Mouse (Mus musculus): ENCODE data around the gene Ddr1.
"Not testable (repeated sequence)": the region's sequence is repeated elsewhere in the genome, so short reads cannot be mapped to it uniquely, and the experiment has no call there.

Ddr1 gene

DNA sequence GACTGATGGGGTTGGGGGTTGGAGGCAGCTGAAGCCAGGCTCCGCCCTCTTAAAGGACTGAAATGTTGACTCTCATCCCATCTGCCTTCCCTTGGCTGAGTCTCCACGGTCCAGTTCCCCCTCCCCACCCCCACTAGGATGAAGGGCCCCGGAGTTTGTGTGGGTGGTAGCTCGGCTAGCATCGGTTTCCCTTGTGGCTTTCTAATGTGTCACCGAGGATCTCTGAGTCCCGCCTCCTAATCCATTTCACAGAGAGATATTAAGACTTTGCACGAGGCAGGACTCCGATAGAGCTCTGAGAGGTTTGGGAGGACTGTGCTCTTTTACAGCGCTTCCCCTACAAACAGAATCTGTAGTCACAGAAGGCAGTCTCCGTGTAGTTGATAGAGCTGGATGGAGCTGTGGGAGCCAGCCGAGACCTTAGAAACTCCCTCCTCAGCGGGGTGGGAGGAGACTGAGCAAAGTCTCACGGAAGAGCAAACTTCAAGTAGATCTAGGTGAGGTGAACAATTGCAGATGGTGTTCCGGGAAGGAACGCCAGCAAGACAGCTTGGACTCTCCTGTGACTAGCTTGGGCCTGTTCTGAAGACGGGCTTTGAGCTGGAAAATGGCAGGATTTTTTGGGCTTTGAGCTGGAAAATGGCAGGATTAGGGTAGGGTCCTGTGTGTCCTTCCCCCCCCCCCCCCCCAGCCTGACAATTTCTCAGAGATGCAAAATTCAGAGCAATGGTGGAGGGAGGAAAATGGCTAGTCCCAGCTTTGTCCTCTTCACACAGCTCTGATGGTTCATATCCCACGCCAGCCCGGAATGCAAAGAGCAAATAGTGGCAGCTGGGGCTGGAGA, at the start of gene Ddr1:
Gene Ddr1 (minus strand): TSS at position 1 of the 844 bp plus-strand sequence.
- DNase-seq (ENCODE audit: low spot score) = no peak

DNA sequence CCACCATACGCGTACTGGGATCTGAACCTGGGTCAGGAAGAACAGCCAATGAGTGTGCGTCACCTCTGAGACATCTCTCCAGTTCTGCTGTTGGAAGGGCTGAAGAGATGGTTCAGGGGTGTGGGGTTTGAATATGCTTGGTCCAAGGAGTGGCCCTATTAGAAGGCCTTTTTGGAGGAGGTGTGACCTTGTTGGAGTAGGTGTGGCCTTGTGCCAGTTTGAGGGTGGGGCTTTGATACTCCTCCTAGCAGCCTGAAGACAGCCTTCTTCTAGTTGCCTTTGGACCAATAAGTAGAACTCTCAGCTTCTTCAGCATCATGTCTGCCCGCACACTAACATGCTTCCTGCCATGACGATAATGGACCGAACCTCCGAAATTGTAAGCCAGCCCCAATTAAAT, 49.2 kb upstream of the Ddr1 start:
- DNase-seq (ENCODE audit: low spot score) = no peak

DNA sequence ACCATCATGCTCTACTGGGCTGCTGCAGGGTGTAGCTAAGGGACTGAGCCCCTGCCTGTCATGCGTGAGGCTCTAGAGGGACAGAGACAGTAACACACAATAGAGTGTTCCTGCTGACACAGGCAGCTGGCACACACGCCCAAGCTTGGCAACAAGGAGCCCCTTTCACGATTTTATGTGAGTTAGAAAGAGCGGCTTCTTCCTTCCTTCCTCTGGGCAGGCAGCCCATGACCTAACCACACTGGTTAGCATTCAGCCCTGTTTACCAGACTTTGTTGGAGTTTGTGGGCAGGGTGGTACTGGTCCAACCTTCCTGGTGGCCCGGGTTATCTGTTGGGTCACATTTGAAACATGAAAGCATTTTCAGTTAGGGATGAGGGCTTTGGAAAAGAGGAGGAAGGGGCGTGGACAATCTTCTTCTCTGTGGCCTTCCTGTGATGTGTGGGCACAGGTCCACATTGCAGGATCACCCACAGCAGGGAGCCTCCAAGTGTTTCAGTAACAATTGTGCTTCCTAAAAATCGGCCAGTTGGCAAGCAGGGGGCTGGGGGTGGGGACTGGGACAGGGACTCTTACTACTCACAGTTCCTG, 47.9 kb upstream of the Ddr1 start:
- DNase-seq (ENCODE audit: low spot score) = no peak

DNA sequence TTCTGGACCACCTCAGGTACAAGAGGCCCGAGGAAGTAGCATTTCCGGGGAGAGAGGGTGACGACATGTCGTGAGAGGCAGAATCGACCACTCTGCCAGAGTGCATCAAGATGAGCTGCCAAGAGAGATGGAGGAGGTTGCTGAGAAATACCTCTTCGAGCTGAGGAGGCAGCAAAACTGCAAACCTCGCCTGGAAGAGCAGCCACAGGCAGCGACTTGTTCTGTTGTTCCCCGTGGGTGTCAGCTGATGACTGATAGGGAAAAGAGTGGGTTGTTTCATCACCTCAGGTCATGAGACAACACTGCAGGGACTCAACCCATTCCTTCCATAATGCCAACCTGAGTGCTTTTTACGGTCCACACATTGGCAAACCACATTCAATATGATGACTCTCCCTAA, 45.3 kb upstream of the Ddr1 start:
- DNase-seq (ENCODE audit: low spot score) = no peak

DNA sequence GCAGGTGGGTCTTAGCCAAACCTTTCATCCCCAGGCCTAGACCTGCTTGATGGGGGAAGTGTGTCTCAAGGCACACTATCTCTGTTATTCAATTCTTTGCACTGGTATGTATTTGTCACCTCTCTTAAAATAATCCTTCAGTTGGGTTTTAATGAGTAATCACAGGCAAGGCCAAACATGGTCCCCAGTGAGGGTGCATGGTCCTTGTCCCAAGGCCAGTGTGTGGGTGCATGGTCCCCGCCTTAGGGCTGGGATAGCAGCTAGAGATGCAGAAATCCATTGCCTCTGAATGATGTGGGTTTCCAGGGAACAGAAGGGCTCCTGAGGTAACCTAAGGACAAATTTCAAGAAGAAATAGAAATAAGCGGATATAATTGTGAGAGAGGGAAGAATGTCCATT, 39.9 kb upstream of the Ddr1 start:
- DNase-seq (ENCODE audit: low spot score) = no peak

DNA sequence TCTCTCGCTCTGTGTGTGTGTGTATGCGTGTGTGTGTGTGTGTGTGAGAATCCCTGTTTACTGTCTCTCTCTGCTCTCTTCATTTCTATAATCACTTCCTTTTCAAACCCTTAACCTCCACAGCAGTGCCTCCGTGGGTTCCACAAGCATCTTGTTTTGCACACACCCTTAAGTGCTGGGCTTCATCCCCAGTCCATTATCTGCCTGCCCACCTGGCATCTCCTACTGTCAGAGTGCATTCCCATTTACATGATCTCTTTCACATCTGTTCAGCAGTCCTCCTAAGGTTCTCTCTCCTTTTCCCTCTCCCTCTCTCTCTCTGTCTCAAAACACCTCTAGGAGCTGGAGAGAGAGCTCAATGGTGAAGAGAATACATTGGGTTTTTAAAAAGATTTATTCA, 38.5 kb upstream of the Ddr1 start:
- no peak for DNase-seq (ENCODE audit: low spot score)

DNA sequence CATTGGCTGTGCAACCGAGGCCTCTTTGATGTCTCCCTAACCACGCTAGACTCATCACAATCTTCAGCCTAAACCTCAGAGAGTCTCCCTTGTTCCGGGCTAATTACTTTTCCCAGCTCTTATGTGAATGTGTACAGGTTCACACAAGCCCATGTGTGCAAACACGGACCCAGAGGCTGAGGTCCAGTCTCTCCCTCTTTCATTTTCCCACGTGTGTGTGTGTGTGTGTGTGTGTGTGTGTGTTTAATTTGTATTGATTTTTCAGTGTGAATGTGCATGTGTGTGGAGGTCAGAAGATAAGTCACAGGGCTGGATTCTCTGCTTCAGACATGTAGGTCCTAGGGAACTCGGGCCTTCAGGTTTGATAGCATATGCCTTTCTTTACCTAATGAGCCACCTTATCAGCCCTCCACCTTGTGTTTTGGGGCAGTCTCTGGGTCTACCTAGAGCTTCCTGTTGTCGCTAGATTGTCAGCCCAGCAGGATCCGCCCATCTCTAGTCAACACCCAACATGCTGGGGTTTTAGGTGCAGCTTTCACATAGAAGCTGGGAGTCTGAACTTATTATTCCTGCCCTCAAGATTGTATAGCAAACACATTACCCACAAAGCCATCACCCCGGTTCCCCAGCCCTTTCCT, 37.3 kb upstream of the Ddr1 start:
- no peak for DNase-seq (ENCODE audit: low spot score)

DNA sequence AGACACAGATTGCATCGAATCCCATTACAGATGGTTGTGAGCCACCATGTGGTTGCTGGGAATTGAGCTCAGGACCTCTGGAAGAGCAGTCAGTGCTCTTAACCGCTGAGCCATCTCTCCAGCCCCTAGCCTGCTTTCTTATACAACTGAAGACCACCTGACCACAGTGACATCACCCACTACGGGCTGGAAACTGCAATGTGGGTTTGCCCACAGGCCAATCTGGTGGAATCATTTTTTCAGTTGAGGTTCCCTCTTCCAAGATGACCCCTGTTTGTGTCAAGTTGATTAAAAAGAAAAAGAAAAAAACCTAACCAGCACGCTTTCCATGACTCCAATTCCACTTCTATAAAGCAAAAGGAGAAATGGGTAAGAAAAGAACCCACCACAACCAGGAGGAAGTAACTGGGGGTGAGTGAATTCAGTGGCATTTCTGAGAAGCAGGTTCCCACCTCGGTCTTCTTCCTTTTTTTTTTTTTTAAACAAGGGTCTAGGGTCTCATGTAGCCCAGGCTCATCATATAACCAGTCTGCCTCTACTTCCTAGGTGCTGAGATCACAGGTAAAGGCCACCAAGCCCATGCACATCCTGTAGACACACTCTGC, 36.0 kb upstream of the Ddr1 start:
- no peak for DNase-seq (ENCODE audit: low spot score)

DNA sequence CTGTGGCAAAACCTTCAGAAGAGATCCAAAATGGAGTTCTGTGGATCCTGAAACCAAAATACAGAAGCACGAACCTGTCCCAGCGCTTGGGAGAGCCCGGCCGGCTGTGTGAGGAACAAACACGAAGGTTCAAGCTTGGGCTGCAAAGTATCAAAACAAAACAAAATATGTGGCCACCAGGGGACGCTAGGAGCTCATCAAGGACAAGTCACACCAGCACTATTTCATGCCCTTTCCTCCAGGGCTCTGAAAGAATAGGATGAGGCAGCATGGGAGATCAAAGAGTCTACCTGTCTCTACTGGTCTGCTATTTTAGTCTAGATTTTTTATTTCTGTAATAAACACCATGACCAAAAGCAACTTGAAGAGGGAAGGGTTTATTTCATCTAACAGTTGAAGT, 35.3 kb upstream of the Ddr1 start:
- DNase-seq (ENCODE audit: low spot score) = peak; percentile 82

DNA sequence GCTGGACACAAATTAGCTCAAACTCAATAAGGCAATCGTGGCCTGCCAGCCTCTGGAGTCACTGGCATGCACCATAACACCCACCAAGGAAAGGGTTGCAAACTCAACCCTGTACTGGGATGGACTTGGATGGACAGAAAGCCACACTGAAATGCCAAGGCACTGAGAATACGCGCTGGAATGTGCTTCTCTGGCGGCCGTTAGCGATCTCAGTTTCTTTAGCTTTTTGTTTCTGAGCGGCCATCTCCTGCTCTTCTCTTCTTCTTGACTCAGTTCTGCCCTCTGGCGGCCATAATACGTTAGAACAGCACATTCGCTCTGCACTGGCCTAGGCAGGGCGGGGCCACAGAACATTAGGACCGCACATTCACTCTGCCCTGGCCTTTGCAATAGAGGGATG, 33.3 kb upstream of the Ddr1 start:
- DNase-seq (ENCODE audit: low spot score) = peak; percentile 73

DNA sequence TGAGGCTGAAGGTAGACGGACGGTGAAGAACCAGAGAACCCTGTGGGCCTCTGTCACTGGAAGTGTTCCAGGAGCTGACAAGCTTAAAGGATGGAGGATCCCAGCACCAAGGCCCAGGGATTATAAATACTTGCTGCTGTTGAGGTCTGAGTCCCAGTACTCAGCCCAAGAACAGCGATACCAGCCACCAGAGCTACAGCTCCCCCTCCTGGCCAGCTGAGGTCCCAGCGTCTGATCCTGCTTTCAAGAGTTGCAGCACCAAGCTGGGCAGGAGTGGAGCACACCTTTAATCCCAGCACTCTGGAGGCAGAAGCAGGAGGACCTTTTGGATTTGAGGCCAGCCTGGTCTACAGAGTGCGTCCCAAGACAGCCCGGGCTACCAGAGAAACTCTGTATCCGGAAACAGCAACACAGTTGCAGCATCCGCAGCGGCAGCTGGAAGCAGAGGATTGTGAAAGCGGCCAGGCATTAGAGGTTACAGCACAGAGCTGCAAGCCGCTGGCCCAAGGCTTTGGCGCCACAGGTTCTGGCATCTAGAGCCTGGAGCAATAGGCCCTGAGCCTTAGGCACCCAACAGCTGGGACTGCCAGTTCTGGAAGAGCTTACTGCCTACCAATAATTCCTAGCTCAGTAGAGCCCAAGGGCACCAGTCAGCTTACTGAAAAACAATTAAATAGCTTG, 32.0 kb upstream of the Ddr1 start:
- DNase-seq (ENCODE audit: low spot score) = peak; percentile 76

DNA sequence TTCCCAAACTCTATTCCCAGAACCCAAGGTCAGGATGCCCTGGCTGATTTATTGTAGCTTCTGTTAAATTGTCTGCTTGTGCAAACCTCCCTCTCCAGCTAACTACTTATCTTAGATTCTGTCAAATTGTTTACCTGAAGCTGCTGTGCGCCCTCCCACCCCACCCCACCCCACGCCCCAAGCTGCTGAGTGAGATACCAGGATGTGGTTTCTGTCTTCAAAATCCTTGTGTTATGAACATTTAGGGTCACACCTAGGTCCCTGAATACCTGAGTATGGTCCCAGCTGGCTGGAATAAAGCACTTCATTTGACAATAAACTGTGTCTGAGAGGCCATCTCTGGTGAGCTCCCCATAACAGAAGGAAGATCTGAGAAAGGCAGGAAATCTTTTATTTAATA, 30.1 kb upstream of the Ddr1 start:
- DNase-seq (ENCODE audit: low spot score) = no peak

DNA sequence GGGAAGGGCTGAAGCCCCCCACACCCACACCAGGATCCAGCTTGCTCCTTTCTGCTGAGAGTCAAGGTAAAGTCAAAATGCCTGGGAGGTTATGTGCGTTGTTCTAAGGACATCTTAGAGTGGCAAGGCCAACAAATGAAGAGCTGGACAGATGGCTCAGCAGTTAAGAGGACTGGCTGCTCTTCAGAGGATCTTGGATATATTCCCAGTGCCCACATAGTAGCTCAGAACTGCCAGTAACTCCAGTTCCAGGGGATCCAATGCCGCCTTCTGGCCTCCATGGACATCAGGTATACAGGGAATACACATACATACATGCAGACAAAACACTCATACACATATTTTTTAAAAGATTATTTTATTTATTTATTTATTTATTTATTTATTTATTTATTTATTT, 29.0 kb upstream of the Ddr1 start:
- DNase-seq (ENCODE audit: low spot score) = no peak

DNA sequence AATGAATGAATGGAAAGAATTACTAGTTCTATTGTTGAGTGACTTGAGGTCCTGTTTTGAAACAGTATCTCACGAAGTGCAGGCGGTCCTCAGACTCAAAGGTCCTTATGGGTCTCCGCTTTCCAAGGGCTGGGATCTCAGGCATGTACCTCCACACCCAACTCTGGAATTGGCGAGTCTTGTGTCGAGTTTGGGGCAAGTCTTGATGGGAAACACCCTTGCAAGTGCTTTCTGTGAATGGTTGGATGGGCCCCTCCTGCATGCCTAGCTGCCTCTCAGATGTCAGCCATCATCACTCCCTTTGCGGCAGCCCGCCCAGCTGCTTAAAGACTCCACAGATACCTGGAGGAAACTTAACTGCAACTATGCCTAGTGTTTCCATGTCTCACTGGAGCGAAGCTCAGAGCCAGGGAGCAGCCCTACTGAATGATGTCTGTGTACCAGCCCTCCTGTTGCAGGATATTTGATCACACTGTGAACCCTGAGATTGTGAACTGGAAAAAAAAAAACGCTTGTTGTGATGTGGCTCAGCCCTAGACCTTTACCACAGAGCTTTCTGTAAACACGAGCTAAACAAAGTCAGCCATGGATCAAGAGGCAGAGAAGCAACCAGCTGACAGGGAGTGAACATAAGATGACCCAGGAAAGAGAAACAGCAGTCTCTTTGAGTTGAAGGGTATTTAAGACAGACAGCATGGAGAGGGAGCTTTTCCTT, 27.2 kb upstream of the Ddr1 start:
- DNase-seq (ENCODE audit: low spot score) = no peak

DNA sequence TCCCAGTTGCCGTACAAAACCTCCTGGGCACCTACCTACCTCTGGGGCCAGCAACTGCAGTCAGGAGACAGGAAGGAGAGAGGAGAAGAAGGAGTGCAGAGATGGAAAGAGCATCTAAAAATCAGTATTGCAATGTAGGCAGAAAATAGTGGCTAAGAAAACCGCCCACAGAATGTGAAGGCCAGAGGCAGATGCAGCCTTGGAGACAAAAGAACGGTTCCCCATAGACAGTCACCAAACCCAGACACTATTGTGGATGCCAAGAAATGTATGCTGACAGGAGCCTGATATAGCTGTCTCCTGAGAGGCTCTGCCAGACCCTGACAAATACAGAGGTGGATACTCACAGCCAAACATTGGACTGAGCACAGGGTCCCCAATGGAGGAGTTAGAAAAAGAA, 25.7 kb upstream of the Ddr1 start:
- DNase-seq (ENCODE audit: low spot score) = not testable (repeated sequence)

DNA sequence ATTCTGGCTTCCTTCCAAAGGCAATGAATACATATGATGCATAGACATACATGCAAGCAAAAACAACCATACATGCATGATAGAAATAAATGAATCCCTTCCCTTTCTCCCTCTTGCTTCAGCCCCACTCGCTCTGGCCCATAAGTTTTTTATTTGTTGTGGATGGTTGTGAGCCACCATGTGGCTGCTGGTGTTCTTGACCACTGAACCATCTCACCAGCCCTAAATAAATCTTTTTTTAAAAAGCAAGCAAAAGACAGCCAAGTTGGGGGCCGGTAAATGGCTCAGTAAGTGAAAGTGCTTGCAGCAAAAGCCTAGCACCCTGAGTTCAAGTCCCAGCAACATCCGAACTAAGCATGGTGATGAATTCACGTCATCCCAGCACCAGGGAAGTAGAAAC, 24.4 kb upstream of the Ddr1 start:
- no peak for DNase-seq (ENCODE audit: low spot score)

DNA sequence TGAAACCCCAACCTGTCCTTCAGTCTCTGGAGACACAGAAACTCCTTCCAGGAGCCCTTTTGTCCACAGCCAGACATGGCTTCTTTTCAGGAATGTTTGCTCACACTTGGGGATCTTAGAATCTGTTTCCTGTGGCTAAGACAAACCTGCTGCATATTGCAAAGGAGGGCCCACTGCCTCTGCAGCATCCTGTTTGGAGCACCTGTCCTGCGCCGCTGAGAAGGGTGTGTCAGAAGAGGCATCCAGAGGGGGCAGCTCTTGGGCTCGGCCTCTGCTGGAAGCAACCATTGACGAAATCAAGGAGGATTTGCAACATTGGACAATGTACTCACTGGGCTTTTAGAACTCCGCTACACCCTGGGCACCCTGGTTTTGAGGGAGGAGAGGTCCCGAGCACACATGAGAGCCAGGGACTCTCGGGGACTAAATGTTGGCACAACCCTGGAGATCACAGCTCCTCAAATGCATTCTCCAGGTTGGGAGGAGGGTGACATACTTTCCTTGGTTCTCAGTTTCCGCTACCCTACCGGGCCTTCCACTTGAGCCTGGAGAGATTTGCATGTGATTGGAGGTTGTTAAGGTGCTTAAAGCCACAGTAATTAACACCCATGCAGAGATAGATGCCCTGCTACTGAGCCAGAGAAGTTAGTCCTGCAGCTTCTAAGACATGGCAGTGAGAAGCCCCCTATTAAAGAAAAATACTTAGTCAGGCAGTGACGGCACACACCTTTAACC, 23.2 kb upstream of the Ddr1 start:
- DNase-seq (ENCODE audit: low spot score) = no peak

DNA sequence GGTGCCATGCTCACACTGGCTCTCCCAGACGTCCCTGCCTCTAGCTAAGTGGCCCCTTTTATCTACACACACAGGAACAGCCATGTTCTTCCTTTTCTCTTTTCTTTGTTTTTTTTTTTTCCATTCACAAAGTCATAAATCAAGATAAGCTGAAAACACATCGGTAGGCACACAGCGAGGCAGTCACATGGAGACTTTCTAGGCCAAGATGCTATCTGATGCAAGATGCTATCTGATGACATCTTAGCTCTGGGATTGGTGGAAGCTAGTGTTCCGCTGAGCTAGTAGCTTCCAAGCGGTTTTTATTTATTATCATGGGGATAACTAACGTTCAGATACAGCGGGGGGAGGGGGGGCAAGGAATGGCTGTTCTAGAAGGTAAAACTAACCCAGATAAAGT, 22.6 kb upstream of the Ddr1 start:
- DNase-seq (ENCODE audit: low spot score) = no peak

DNA sequence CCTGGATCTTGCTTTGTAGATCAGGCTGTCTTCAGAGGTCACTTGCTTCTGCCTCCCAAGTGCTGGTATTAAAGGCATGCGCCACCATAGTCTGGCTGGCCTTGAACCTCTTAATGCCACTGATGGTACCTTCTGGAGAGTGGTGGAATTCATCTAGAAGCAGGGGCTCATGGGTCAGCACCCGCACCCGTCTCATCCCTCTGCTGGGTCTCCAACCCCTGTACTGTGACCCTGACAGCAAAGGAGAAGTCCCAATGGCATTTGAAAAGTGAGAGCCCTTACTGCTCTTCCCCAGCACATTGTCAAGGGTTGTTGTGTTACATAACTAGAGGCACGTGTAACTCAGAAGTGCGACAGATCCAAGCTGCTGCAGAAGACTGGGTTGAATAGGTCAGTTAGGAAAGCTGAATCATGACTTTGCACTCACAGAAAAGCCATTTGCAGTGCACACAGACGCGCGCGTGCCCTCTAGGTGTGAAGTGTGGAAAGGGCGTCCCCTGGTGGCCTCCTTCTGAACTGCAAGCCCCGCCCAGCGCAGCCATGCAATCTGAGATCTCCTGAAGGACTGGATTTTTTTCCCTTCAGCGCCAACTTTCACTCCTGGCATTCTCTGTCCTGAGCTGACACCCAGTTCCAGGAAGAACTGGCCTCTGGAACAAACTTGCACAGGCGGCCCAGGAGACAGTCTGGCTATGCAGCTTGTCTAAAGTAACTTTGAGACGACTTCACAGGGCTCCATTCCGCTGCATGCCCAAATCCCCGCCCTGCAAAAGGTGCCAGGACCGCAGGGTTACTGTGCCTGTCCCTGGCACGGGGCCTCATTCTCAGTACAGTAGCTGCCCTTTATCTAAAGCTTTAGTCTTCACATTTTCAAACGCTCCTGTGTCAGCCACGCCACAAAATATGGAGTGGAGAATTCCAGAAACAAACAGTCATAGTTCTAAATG, 21.1 kb upstream of the Ddr1 start:
- peak; percentile 86 for DNase-seq (ENCODE audit: low spot score)

DNA sequence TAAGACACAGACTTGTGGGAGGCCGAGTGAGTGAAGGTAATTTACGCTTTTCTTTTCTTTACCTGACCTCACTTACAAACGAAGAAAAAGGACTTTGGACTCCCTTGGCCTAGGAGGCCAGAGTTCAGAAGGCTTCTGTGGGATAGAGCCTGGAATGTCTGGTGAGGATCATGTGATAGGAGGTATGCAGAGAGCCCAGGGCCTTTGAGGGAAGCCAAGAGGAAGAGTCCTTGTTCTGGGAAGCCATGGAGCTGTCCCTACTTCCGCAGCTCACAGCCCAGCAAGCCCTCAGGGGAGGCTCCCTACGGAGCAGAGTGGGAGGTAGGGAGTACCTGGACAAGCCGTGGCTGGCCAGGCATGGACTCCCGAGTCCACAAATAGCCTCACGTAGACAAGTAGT, 17.3 kb upstream of the Ddr1 start:
- peak; percentile 24 for DNase-seq (ENCODE audit: low spot score)
